Mouse (Mus musculus) spleen, embryonic (tissue): ENCODE results near the gene Smad3.

Experiments used
- CTCF ChIA-PET: fragments of 350-600 bp; sonication (Branson Sonifier 250); formaldehyde crosslinking; loops from one replicate; lab custom pipeline; 2022; lab: Charles Lee

Gene Smad3

DNA sequence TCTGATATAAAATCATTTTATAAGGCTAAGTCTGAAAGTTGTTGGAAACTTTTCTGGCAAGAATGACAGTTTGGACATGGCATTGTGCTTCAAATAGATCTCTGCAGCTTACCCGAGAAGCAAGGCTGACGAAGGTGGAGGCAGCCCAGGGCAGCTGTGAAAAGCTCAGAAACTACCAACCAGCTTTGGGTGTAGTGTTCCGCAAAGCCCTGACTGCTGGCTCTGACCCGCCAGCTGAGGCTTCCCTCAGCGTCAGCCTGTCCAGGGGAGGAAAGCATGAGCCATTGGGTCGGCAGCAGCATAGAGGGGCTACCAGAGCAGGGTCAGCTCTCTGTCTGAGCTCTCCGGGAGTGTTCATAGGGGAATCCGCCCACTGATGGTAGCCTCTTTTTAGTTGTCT, 148.5 kb downstream of the Smad3 start:
- CTCF ChIA-PET, result no interaction called here

DNA sequence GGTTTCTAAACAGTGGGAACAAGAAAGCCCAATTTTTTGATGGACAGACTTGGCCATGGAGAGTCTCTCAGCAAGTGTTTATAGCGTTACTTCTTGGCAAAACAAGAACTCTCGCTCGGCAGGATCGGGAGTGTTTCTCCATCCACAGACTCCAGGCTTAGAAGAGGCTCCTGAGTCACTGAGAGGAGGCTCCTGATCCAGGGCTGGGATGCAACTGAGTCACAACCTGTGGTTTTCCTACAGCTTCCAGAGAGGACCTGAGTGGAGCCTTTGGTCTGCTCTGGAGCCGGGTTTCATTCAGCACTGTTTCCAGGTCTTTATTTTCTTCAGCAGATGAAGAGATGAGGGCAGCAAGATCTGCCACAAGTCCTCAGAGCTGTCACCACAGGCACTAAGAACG, 149.8 kb downstream of the Smad3 start:
- CTCF ChIA-PET, result no interaction called here

DNA sequence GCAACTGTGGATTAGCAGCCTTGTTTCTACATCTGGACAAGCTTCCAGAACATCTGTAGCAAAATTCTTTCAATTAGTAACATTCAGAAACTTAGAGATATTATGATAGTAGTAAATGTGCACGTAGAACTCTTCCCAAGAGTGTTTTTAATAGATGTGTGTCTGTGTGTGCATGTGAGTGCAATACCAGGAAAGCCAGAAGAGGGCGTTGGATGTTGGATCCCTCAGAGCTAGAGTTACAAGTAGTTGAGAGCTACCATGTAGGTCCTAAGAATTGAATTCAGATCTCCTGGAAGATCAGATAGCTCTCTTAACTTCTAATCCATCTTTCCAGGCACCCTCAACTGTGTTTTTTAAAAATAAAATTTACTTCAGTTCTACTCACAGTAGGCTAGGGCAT, 151.2 kb downstream of the Smad3 start:
- CTCF ChIA-PET, result interaction anchor here (0.5 to 0.6 kb wide), 2 partner anchors 298 to 740 kb away, joined by 3 to 7 read pairs; no protein-coding TSS in a partner anchor

DNA sequence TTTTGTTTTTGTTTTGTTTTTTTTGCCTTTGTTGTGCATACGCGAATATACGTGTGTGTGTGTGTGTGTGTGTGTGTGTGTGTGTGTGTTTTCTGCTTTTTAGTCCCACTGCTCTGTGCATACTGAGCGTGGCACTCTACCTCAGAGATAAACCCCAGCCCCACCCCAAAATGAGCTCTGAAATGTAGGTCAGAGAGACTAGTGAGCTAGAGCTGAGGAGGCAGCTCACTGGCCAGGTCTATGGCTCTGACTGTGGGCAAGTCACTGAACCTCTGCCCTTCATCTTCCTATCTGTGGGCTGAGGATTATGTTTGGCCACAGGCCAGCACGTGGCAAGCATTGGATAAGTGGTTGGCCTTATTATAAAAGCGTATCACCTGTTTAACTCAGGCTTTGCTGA, 153.9 kb downstream of the Smad3 start:
- CTCF ChIA-PET, result interaction anchor here (0.6 kb wide), 1 partner anchor 46 kb away, joined by 14 read pairs; no protein-coding TSS in a partner anchor

DNA sequence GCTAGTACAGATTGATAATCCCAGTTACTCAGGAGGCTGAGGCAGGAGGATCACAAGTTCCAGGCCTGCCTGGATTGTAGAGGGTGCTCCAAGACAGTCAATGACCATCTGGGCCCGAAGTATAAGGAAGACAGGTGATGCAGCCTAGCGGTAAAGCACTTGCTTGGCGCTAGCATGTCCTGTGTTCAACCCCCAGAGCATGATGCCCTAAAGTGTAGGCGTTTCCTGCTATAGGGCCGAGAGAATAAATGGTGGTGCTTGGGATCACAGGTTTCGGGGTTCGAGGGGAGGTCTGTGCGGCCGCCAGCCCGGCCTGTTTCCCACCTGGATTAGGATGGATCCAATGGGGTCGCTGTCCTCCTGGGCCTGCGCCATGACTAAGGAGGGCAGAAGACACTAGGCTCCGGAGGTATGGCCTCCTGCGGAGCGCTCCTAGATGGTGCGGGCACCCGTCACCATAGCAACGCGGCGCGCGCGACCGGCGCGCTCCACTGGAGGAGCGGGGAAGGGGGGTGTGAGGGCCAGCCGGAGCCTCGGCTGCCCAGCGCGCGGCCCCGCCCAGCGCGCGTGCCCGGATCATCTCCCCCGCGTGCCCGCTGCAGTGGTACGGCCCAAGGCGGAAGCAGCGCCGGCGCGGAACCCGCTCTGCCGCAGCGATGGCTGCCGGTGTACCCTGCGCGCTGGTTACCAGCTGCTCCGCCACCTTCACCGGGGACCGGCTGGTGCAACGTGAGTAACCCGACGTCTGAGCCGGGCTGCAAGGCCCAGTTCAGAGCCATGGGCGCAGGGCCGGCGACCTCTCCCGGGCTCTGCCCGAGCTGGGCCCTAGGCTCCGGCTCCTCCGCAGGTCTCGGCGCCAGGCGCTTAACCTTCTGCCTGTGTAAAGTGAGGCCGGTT, 155.5 kb downstream of the Smad3 start, which contains the start of the genes Iqch and Aagab:
Gene Iqch (minus strand): TSS at position 451 of the 897 bp plus-strand sequence.
Gene Aagab (plus strand): TSS at position 618 of the 897 bp plus-strand sequence.
- CTCF ChIA-PET, result interaction anchor here (0.6 to 0.7 kb wide), 2 partner anchors 462 to 1153 kb away, joined by 5 read pairs; no protein-coding TSS in a partner anchor
